Mouse (Mus musculus): ENCODE results near the gene Dnal1.

The Dnal1 gene

DNA sequence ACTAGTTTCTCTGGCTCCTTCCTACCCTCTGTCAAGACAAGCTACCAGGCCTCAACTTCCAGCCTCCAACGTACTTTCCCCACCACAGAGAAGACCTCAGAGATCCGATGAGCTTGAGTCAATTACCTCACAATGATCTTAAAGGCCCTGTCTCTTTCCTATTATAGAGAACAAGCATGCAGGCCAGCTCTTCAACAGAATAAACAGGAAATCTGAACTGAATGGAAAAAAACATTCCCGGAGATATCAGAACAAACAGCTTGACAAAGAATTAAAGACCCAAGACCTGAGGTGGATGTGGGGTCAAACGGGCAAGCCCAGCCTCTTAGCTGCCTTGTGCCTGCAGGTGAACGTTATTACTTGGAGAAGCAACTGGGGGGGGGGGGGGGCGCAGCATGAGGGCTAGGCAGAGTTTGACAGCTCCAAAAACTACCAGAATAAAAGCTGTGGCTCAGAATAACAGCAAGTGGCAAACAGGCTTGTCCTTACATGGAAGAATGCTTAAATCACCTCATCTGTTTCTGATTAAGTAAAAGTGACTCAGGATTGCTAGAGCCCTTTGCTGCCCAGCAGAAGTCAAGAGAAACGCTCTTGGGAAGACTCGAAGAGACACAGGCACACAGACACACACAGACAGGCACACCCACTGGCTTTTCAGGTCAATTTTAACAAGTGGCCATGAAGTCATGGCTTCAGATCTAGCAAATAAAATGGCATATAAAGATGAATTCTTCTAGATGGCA, 51.6 kb downstream of the Dnal1 start:
- DNase-seq: no peak

- DNase-seq: no peak
These were observed 56.4 kb downstream of the Dnal1 start for GRCm38 (mm10) chr12:84170610-84171009.

GRCm38 (mm10) chr12:84172216-84172615, 58.0 kb downstream of the Dnal1 start:
- DNase-seq: no peak

- peak; percentile 42 for DNase-seq
These were observed 58.7 kb downstream of the Dnal1 start for GRCm38 (mm10) chr12:84172862-84173261.

DNA sequence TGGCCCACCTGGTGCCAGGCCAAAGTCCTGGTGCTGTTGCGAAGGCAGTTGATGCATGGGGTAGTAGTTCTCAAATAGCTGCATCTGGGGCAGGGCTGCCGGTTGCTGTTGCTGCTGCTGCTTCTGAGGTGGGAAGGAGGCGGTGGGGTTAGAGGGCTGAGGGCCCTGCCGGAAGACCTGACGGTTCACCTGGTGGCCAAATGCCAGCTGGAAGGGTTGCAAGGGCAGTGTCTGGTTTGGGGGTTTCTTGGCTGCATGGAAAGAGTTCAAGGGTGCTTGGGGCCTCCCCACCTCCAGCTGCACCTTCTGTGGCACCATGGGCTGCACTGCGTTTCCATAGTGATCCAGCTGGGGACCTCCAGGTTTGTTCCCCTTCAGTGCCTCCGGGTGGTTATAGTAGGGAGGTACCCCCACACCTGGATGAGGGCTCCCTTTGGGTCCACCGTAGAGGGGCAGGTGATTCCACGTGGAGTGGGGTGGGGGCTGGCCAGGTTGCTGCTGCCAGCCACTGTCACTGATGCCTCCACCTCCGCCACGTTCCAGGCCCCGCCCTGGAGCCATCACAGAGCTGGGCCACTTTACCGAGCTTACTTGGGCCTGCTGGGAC, 59.2 kb downstream of the Dnal1 start:
- no peak for DNase-seq

GRCm38 (mm10) chr12:84174190-84174811, 60.1 kb downstream of the Dnal1 start:
- no peak for DNase-seq

DNA sequence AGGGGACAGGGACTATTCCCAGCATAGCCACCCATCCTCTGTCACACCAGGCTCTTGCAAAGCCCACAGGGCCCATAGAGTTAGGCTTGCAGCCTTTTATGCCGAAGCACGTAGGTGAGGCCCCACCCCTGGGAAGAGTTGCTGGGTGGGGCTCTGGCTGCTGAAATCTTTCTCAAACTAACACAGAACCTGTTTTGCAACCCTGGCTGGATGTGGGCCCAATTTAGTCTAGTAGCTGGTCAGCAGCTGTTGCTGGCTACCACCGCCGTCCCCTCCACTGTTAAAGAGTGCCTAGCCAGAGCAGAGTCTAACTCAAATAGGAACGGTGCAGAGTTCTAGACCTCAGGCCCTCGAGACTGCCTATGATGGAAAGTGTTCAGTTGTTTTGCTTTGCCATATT, 60.7 kb downstream of the Dnal1 start:
- DNase-seq: no peak

GRCm38 (mm10) chr12:84175659-84176061, 61.5 kb downstream of the Dnal1 start:
- peak; percentile 91 for DNase-seq

GRCm38 (mm10) chr12:84176126-84176769, 62.1 kb downstream of the Dnal1 start:
- peak; percentile 39 for DNase-seq

GRCm38 (mm10) chr12:84176886-84177765, 63.0 kb downstream of the Dnal1 start:
- no peak for DNase-seq

- DNase-seq: no peak
These were observed 63.9 kb downstream of the Dnal1 start for GRCm38 (mm10) chr12:84178052-84178451.

- no peak for DNase-seq
These were observed 64.7 kb downstream of the Dnal1 start for GRCm38 (mm10) chr12:84178652-84179445.

- no peak for DNase-seq
These were observed 65.9 kb downstream of the Dnal1 start for GRCm38 (mm10) chr12:84180090-84180489.

GRCm38 (mm10) chr12:84180701-84181435, 66.7 kb downstream of the Dnal1 start:
- peak; percentile 41 for DNase-seq

DNA sequence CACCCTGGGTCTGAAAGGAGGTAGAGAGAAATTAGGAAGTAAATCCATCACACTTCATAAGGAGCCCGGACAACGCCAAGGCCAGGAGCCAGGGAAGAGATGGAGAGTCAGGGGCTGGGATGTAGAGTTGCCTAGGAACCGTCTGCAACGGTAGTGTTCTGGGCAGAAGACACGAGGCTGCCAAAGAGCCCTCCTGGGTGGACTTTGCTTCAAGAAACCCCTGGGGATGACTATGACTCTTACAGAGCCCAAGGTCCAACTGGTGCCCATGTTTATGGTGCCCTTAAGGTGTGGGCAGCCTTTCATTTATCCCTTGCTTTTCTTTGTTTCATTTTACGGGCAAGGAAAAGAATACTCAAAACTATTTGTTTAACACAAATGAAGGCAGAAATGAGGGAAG, 67.8 kb downstream of the Dnal1 start:
- DNase-seq: no peak

- DNase-seq: no peak
These were observed 70.8 kb downstream of the Dnal1 start for GRCm38 (mm10) chr12:84184979-84185378.

- DNase-seq: no peak
These were observed 71.4 kb downstream of the Dnal1 start for GRCm38 (mm10) chr12:84185547-84185946.

GRCm38 (mm10) chr12:84186536-84186935, 72.4 kb downstream of the Dnal1 start:
- DNase-seq: no peak

DNA sequence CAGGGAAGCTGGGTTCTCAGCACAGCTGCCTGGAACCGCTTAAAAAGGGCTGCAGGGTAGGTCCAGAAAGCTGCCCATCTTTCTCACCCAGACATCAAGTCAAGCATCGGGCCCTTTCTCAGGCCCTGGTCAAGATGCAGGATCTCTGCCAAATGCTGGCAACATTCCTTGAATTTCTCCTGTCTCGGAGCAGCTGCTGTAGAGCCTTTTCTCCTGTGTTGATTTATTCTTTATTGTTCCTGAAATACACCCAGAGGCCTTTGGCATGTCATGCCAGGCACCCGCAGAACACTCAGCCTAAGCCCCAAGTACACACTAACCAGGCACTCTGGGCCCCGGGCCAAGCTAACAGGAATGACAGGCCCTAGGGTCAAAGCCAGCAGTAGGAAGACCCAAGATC, 72.8 kb downstream of the Dnal1 start:
- DNase-seq: peak; percentile 30

GRCm38 (mm10) chr12:84187752-84188601, 73.8 kb downstream of the Dnal1 start:
- no peak for DNase-seq
